Mouse (Mus musculus): ENCODE measurements around the gene Dcaf12.

DNA sequence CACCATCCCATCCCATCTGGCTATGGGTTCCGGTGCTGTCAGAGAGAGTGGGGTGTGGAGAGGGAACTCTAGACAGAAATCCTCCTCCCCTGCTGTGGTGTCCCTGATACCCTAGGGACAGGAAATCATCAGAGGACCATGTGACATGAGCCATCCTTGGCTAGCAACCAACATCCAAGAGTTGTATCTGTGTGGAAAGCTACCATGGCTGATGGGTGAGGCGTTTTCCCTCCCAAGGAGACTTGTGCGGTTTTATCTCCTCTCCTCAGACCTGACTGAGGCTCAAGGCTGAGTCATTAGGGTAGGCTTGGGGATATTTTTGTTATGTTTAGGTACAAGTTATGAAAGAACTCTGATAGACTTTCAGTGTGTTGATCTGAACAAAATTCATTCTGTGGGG lies 16.4 kb upstream of the Dcaf12 start:
- TF ChIP-seq POLR2A (IDR thresholded peaks at IDR 0.05; ENCODE audit: insufficient read depth, low read depth, low read length) (no peak), CTCF (IDR thresholded peaks at IDR 0.05) (no peak), EP300 (IDR thresholded peaks at IDR 0.05; ENCODE audit: insufficient read depth, low read depth, low read length) (no peak)

Data from heart, adult 2 months (tissue).